In genomic region chr7:66650883-66651282, GRCm38 (mm10) we compare ENCODE assay signal across 27 mouse cellular contexts. TPM values are rescaled to one million over a fixed set of nuclear protein-coding genes. Genes with fewer than 3 reads are reported as not detected.
DNase-seq lines count a peak whose midpoint lies in the region; ATAC-seq and TF ChIP-seq lines count a peak whose summit lies in the region.
"Had no signal": no experiment of that assay in that cellular context is flagged by ENCODE, and none has a peak within 500 bp of the region (broad histone marks: within the 10 kb centered on the region; RNA-seq: fewer than 3 reads in every experiment).

No protein-coding gene starts in this region.

- no peaks in the 10 kb centered on the region for H3K9me3 ChIP-seq in heart, embryonic 12.5 days (replicated peaks)
- H3K9me3 ChIP-seq in kidney, postnatal 0 days (replicated peaks; ENCODE audit: low read length): no peaks in the 10 kb centered on the region
- no peaks in the 10 kb centered on the region for H3K9me3 ChIP-seq in midbrain, embryonic 14.5 days (ENCODE audit: control insufficient read depth, low read length)
- H3K9me3 ChIP-seq in midbrain, postnatal 0 days (ENCODE audit: low read length): no peaks in the 10 kb centered on the region
- H3K9me3 ChIP-seq: embryonic facial prominence, embryonic 10.5 days; embryonic facial prominence, embryonic 13.5 days; forebrain, embryonic 12.5 days; forebrain, embryonic 15.5 days; heart, embryonic 15.5 days; hindbrain, embryonic 13.5 days had no signal

- no peak for TF ChIP-seq CTCF in kidney, postnatal 0 days (IDR thresholded peaks at IDR 0.05; ENCODE audit: low read depth)
- no peak for TF ChIP-seq CTCF in midbrain, postnatal 0 days (IDR thresholded peaks at IDR 0.05)

- no peak for ATAC-seq in heart, embryonic 12.5 days (ENCODE audit: insufficient number of reproducible peaks, low FRiP score)
- no peak for ATAC-seq in kidney, postnatal 0 days (replicated peaks; ENCODE audit: low FRiP score, low read depth)
- ATAC-seq in midbrain, embryonic 14.5 days (ENCODE audit: low FRiP score, low TSS enrichment): no peak
- ATAC-seq in midbrain, postnatal 0 days (ENCODE audit: low FRiP score): no peak
- ATAC-seq: activated CD4-positive, CD25-positive, alpha-beta regulatory T cell, adult 4 months; forebrain, embryonic 15.5 days; hindbrain, embryonic 16.5 days had no signal

- peak; percentile 79 for DNase-seq in heart, adult 11 months
- peak; percentile 47 for DNase-seq in kidney, postnatal 0 days (ENCODE audit: low spot score)
- DNase-seq in kidney, postnatal 10 days: no peak
- DNase-seq in midbrain, embryonic 14.5 days: peak; percentile 17
- DNase-seq in midbrain, postnatal 0 days (ENCODE audit: low spot score): no peak
- DNase-seq: adrenal gland, adult 8-10 months; adrenal gland, postnatal 25 days; cerebellum, adult 11-12 months; cerebellum, adult 8-10 months; cerebellum, postnatal 10 days; cerebellum, postnatal 36 days; embryo, embryonic 11 days; gastrocnemius, postnatal 36 days; heart, postnatal 10 days; heart, postnatal 36 days had no signal

- H3K27me3 ChIP-seq in heart, embryonic 12.5 days (replicated peaks): no peaks in the 10 kb centered on the region
- no peaks in the 10 kb centered on the region for H3K27me3 ChIP-seq in kidney, postnatal 0 days (ENCODE audit: insufficient read depth, low read length)
- H3K27me3 ChIP-seq in midbrain, embryonic 14.5 days (ENCODE audit: control insufficient read depth, insufficient read depth, low read length): no peaks in the 10 kb centered on the region
- no peaks in the 10 kb centered on the region for H3K27me3 ChIP-seq in midbrain, postnatal 0 days (ENCODE audit: insufficient read depth, low read length)
- H3K27me3 ChIP-seq: embryonic facial prominence, embryonic 13.5 days; forebrain, embryonic 12.5 days; forebrain, embryonic 15.5 days; heart, embryonic 15.5 days; hindbrain, embryonic 13.5 days had no signal

- H3K27ac ChIP-seq in heart, embryonic 12.5 days (ENCODE audit: poor library complexity, severe bottlenecking): no peak overlapping the region
- no peak overlapping the region for H3K27ac ChIP-seq in kidney, postnatal 0 days
- H3K27ac ChIP-seq in midbrain, embryonic 14.5 days (replicated peaks; ENCODE audit: low read depth, low read length): no peak overlapping the region
- no peak overlapping the region for H3K27ac ChIP-seq in midbrain, postnatal 0 days (ENCODE audit: low read depth, low read length)
- H3K27ac ChIP-seq: embryonic facial prominence, embryonic 10.5 days; embryonic facial prominence, embryonic 13.5 days; forebrain, embryonic 12.5 days; forebrain, embryonic 15.5 days; heart, embryonic 15.5 days; hindbrain, embryonic 10.5 days; hindbrain, embryonic 13.5 days had no signal

- H3K4me1 ChIP-seq in heart, embryonic 12.5 days (replicated peaks): no peaks in the 10 kb centered on the region
- 0 out of 2 replicates have a peak, but pooled peaks cover 5% of the 10 kb centered on the region for H3K4me1 ChIP-seq in kidney, postnatal 0 days (replicated peaks; ENCODE audit: insufficient read depth, low read length)
- H3K4me1 ChIP-seq in midbrain, embryonic 14.5 days (ENCODE audit: control insufficient read depth, insufficient read depth, low read length): no peaks in the 10 kb centered on the region
- no peaks in the 10 kb centered on the region for H3K4me1 ChIP-seq in midbrain, postnatal 0 days (ENCODE audit: insufficient read depth, low read length)
- H3K4me1 ChIP-seq: embryonic facial prominence, embryonic 10.5 days; forebrain, embryonic 12.5 days; forebrain, embryonic 15.5 days; heart, embryonic 15.5 days; hindbrain, embryonic 10.5 days had no signal

- 81% methylated on average over 5 of the region's 5 CpGs for WGBS in heart, embryonic 12.5 days
- 40% methylated on average over 5 of the region's 5 CpGs for WGBS in kidney, postnatal 0 days
- whole genome bisulfite sequencing in midbrain, embryonic 14.5 days: 69% methylated on average over 5 of the region's 5 CpGs
- WGBS in midbrain, postnatal 0 days: 57% methylated on average over 5 of the region's 5 CpGs

- H3K4me2 ChIP-seq in heart, embryonic 12.5 days: no peak overlapping the region
- H3K4me2 ChIP-seq in kidney, postnatal 0 days (ENCODE audit: low read length): no peak overlapping the region
- H3K4me2 ChIP-seq in midbrain, embryonic 14.5 days (ENCODE audit: low read length): no peak overlapping the region
- no peak overlapping the region for H3K4me2 ChIP-seq in midbrain, postnatal 0 days (ENCODE audit: low read depth, low read length, poor library complexity, severe bottlenecking)
- H3K4me2 ChIP-seq: embryonic facial prominence, embryonic 13.5 days; forebrain, embryonic 12.5 days; forebrain, embryonic 15.5 days; heart, embryonic 11.5 days; heart, embryonic 15.5 days; hindbrain, embryonic 13.5 days had no signal

- H3K4me3 ChIP-seq in heart, embryonic 12.5 days: no peak overlapping the region
- no peak overlapping the region for H3K4me3 ChIP-seq in kidney, postnatal 0 days (replicated peaks; ENCODE audit: low read depth, low read length)
- no peak overlapping the region for H3K4me3 ChIP-seq in midbrain, embryonic 14.5 days (replicated peaks; ENCODE audit: low read depth, low read length)
- no peak overlapping the region for H3K4me3 ChIP-seq in midbrain, postnatal 0 days (ENCODE audit: low read depth, low read length)
- H3K4me3 ChIP-seq: embryonic facial prominence, embryonic 10.5 days; embryonic facial prominence, embryonic 13.5 days; erythroblast, embryonic 14.5 days; forebrain, embryonic 12.5 days; forebrain, embryonic 15.5 days; heart, embryonic 15.5 days; hindbrain, embryonic 10.5 days; hindbrain, embryonic 13.5 days had no signal

- H3K9ac ChIP-seq in heart, embryonic 12.5 days: no peak overlapping the region
- H3K9ac ChIP-seq in kidney, postnatal 0 days (ENCODE audit: low read depth, low read length): no peak overlapping the region
- H3K9ac ChIP-seq in midbrain, embryonic 14.5 days (replicated peaks; ENCODE audit: low read length): no peak overlapping the region
- H3K9ac ChIP-seq in midbrain, postnatal 0 days (replicated peaks; ENCODE audit: low read length, poor library complexity, severe bottlenecking): no peak overlapping the region
- H3K9ac ChIP-seq: embryonic facial prominence, embryonic 13.5 days; forebrain, embryonic 12.5 days; forebrain, embryonic 15.5 days; heart, embryonic 15.5 days; hindbrain, embryonic 13.5 days had no signal

- H3K36me3 ChIP-seq in heart, embryonic 12.5 days: peaks cover 43% of the 10 kb centered on the region
- peaks cover 13% of the 10 kb centered on the region; the same call in 1 of the 2 replicates for H3K36me3 ChIP-seq in kidney, postnatal 0 days (ENCODE audit: insufficient read depth, low read length)
- peaks cover 20% of the 10 kb centered on the region for H3K36me3 ChIP-seq in midbrain, embryonic 14.5 days (ENCODE audit: control insufficient read depth, insufficient read depth, low read length)
- 0 out of 2 replicates have a peak, but pooled peaks cover 3% of the 10 kb centered on the region for H3K36me3 ChIP-seq in midbrain, postnatal 0 days (ENCODE audit: insufficient read depth, low read length)

RNA-seq across cellular contexts. Expression of gene Asb7, which starts 38.5 kb away (rescaled TPM):
- 14.2 and 14.6 TPM in 2 replicates for polyA plus RNA-seq in heart, embryonic 12.5 days (2016; fragmentation: Nextera tagmentation; extraction: Ambion mirVana)
- 12.9 and 14.3 TPM in 2 replicates for polyA plus RNA-seq in kidney, postnatal 0 days (2015; fragmentation: Nextera tagmentation; extraction: Ambion mirVana)
- polyA plus RNA-seq in midbrain, embryonic 14.5 days (2014; fragmentation: Nextera tagmentation; extraction: Ambion mirVana): 19.0 and 19.8 TPM in 2 replicates
- total RNA-seq in midbrain, postnatal 0 days (2014; rRNA removed): 17.5 and 22.5 TPM in 2 replicates
- polyA plus RNA-seq in midbrain, postnatal 0 days (2015; fragmentation: Nextera tagmentation; extraction: Ambion mirVana): 9.9 and 11.1 TPM in 2 replicates

RNA-seq across cellular contexts. Expression of gene Lins1, which starts 38.8 kb away (rescaled TPM):
- polyA plus RNA-seq in heart, embryonic 12.5 days (2016; fragmentation: Nextera tagmentation; extraction: Ambion mirVana): 13.2 and 13.9 TPM in 2 replicates
- polyA plus RNA-seq in kidney, postnatal 0 days (2015; fragmentation: Nextera tagmentation; extraction: Ambion mirVana): 13.5 and 13.6 TPM in 2 replicates
- polyA plus RNA-seq in midbrain, embryonic 14.5 days (2014; fragmentation: Nextera tagmentation; extraction: Ambion mirVana): 19.9 and 20.6 TPM in 2 replicates
- 12.9 and 19.6 TPM in 2 replicates for total RNA-seq in midbrain, postnatal 0 days (2014; rRNA removed)
- polyA plus RNA-seq in midbrain, postnatal 0 days (2015; fragmentation: Nextera tagmentation; extraction: Ambion mirVana): 16.5 and 17.9 TPM in 2 replicates

Comparison
In these comparisons a context has a peak if more than half of its experiments do, and no peak if none do; other contexts are left out.
1. DNase-seq: peak in heart, adult 11 months (single experiment), kidney, postnatal 0 days (single experiment) and midbrain, embryonic 14.5 days (single experiment); none in kidney, postnatal 10 days (single experiment) and midbrain, postnatal 0 days (single experiment).